In genomic region chr7:90062874-90063273, GRCm38 (mm10) we compare ENCODE assay signal across 13 mouse cellular contexts.
DNase-seq lines count a peak whose midpoint lies in the region; ATAC-seq and TF ChIP-seq lines count a peak whose summit lies in the region.
"Had no signal": no experiment of that assay in that cellular context is flagged by ENCODE, and none has a peak within 500 bp of the region (broad histone marks: within the 10 kb centered on the region; RNA-seq: fewer than 3 reads in every experiment).

No protein-coding gene starts in this region.

- no peak for ATAC-seq in lung, embryonic 15.5 days (ENCODE audit: borderline replicate concordance, extremely low read depth, low FRiP score, low TSS enrichment)
- peak; percentile 51 for ATAC-seq in liver, postnatal 0 days
- no peak for ATAC-seq in forebrain, embryonic 14.5 days
- ATAC-seq: CD4-positive, CD25-positive, alpha-beta regulatory T cell, adult 4 months had no signal

- TF ChIP-seq POLR2A in bone marrow, adult 2 months (IDR thresholded peaks at IDR 0.05; ENCODE audit: borderline replicate concordance, control insufficient read depth, low read depth, low read length), result no peak
- TF ChIP-seq POLR2A in thymus, adult 2 months (IDR thresholded peaks at IDR 0.05; ENCODE audit: control insufficient read depth, extremely low read depth, insufficient read depth, low read length, poor library complexity), result no peak

- H3K4me3 ChIP-seq in lung, embryonic 15.5 days, result no peak overlapping the region
- H3K4me3 ChIP-seq in bone marrow, adult 2 months (replicated peaks; ENCODE audit: control insufficient read depth, low read depth, low read length), result no peak overlapping the region
- H3K4me3 ChIP-seq in erythroblast, embryonic 14.5 days (replicated peaks), result peak overlapping the region; percentile 48
- H3K4me3 ChIP-seq in liver, postnatal 0 days (ENCODE audit: low read depth, low read length), result peak overlapping the region; percentile 9; the same call in 1 of the 2 replicates
- H3K4me3 ChIP-seq in thymus, adult 2 months (ENCODE audit: control insufficient read depth, insufficient read depth, low read length), result no peak overlapping the region
- H3K4me3 ChIP-seq in forebrain, embryonic 14.5 days (ENCODE audit: low read depth, low read length), result no peak overlapping the region
- H3K4me3 ChIP-seq: hindbrain, embryonic 15.5 days; limb, embryonic 12.5 days had no signal

- no peak for TF ChIP-seq CTCF in bone marrow, adult 2 months (IDR thresholded peaks at IDR 0.05; ENCODE audit: control insufficient read depth, insufficient read depth, low read length)
- no peak for TF ChIP-seq CTCF in liver, postnatal 0 days (IDR thresholded peaks at IDR 0.05; ENCODE audit: low read depth)
- no peak for TF ChIP-seq CTCF in thymus, adult 2 months (IDR thresholded peaks at IDR 0.05; ENCODE audit: borderline replicate concordance, control insufficient read depth, extremely low read depth, insufficient read depth, low read length, poor library complexity)

- DNase-seq in lung, postnatal 4 days, result no peak
- no peak for DNase-seq in liver, postnatal 0 days
- DNase-seq in thymus, adult 2 months, result no peak
- no peak for DNase-seq in forebrain, embryonic 14.5 days (ENCODE audit: low spot score)
- DNase-seq: cerebellum, adult 8-10 months; heart, postnatal 10 days; retina, postnatal 1 day had no signal

- peak; percentile 100 for TF ChIP-seq EP300 in liver, postnatal 0 days (IDR thresholded peaks at IDR 0.05; ENCODE audit: low read depth)

- peak overlapping the region; percentile 93; the same call in 1 of the 2 replicates for H3K27ac ChIP-seq in lung, embryonic 15.5 days
- H3K27ac ChIP-seq in bone marrow, adult 2 months (ENCODE audit: control insufficient read depth, insufficient read depth, low read depth, low read length, poor library complexity), result peak overlapping the region; percentile 58
- peak overlapping the region; percentile 46 for H3K27ac ChIP-seq in liver, postnatal 0 days (ENCODE audit: low read depth)
- no peak overlapping the region for H3K27ac ChIP-seq in thymus, adult 2 months (ENCODE audit: control insufficient read depth, insufficient read depth, low read length)
- no peak overlapping the region for H3K27ac ChIP-seq in forebrain, embryonic 14.5 days (ENCODE audit: low read depth, low read length)
- H3K27ac ChIP-seq: hindbrain, embryonic 15.5 days; limb, embryonic 12.5 days had no signal

- H3K9ac ChIP-seq in lung, embryonic 15.5 days, result no peak overlapping the region
- peak overlapping the region; percentile 28 for H3K9ac ChIP-seq in liver, postnatal 0 days (replicated peaks)
- H3K9ac ChIP-seq in forebrain, embryonic 14.5 days (ENCODE audit: low read length), result no peak overlapping the region
- H3K9ac ChIP-seq: hindbrain, embryonic 15.5 days; limb, embryonic 12.5 days had no signal

- no peak overlapping the region for H3K4me2 ChIP-seq in lung, embryonic 15.5 days
- peak overlapping the region; percentile 66 for H3K4me2 ChIP-seq in liver, postnatal 0 days (ENCODE audit: low read depth, low read length)
- H3K4me2 ChIP-seq in forebrain, embryonic 14.5 days (ENCODE audit: low read length), result no peak overlapping the region
- H3K4me2 ChIP-seq: hindbrain, embryonic 15.5 days; limb, embryonic 12.5 days had no signal

- no peaks in the 10 kb centered on the region for H3K9me3 ChIP-seq in lung, embryonic 15.5 days
- H3K9me3 ChIP-seq in erythroblast, embryonic 14.5 days (ENCODE audit: control insufficient read depth, low read length), result no peaks in the 10 kb centered on the region
- H3K9me3 ChIP-seq in liver, postnatal 0 days (ENCODE audit: low read length), result no peaks in the 10 kb centered on the region
- H3K9me3 ChIP-seq in forebrain, embryonic 14.5 days (replicated peaks; ENCODE audit: control insufficient read depth, low read length), result no peaks in the 10 kb centered on the region
- H3K9me3 ChIP-seq: hindbrain, embryonic 15.5 days; limb, embryonic 12.5 days had no signal

- no peaks in the 10 kb centered on the region for H3K27me3 ChIP-seq in lung, embryonic 15.5 days
- no peaks in the 10 kb centered on the region for H3K27me3 ChIP-seq in erythroblast, embryonic 14.5 days (ENCODE audit: control insufficient read depth)
- H3K27me3 ChIP-seq in liver, postnatal 0 days (ENCODE audit: insufficient read depth, low read length), result no peaks in the 10 kb centered on the region
- H3K27me3 ChIP-seq in thymus, adult 2 months (ENCODE audit: control insufficient read depth, insufficient read depth, low read length), result no peaks in the 10 kb centered on the region
- no peaks in the 10 kb centered on the region for H3K27me3 ChIP-seq in forebrain, embryonic 14.5 days (replicated peaks; ENCODE audit: control insufficient read depth, insufficient read depth, low read length)
- H3K27me3 ChIP-seq: hindbrain, embryonic 15.5 days; limb, embryonic 12.5 days had no signal

- H3K4me1 ChIP-seq in lung, embryonic 15.5 days, result peaks cover 34% of the 10 kb centered on the region
- H3K4me1 ChIP-seq in bone marrow, adult 2 months (ENCODE audit: control insufficient read depth, insufficient read depth, low read length), result peaks cover 14% of the 10 kb centered on the region
- H3K4me1 ChIP-seq in erythroblast, embryonic 14.5 days (ENCODE audit: control insufficient read depth), result peaks cover 99% of the 10 kb centered on the region
- peaks cover 80% of the 10 kb centered on the region for H3K4me1 ChIP-seq in liver, postnatal 0 days (ENCODE audit: insufficient read depth)
- peaks cover 34% of the 10 kb centered on the region for H3K4me1 ChIP-seq in thymus, adult 2 months (replicated peaks; ENCODE audit: control insufficient read depth, insufficient read depth, low read length)
- no peaks in the 10 kb centered on the region for H3K4me1 ChIP-seq in forebrain, embryonic 14.5 days (ENCODE audit: control insufficient read depth, insufficient read depth, low read length)
- H3K4me1 ChIP-seq: hindbrain, embryonic 15.5 days had no signal

- no peaks in the 10 kb centered on the region for H3K36me3 ChIP-seq in lung, embryonic 15.5 days
- peaks cover 11% of the 10 kb centered on the region for H3K36me3 ChIP-seq in erythroblast, embryonic 14.5 days (ENCODE audit: control insufficient read depth)
- no peaks in the 10 kb centered on the region for H3K36me3 ChIP-seq in liver, postnatal 0 days (replicated peaks; ENCODE audit: insufficient read depth, low read length)
- H3K36me3 ChIP-seq in thymus, adult 2 months (ENCODE audit: control insufficient read depth, insufficient read depth, low read length), result no peaks in the 10 kb centered on the region
- no peaks in the 10 kb centered on the region for H3K36me3 ChIP-seq in forebrain, embryonic 14.5 days (ENCODE audit: control insufficient read depth, insufficient read depth, low read length)
- H3K36me3 ChIP-seq: hindbrain, embryonic 15.5 days; limb, embryonic 12.5 days had no signal

- 65% methylated on average over 9 of the region's 9 CpGs for WGBS in lung, embryonic 15.5 days
- 62% methylated on average over 9 of the region's 9 CpGs for WGBS in bone marrow, adult 2 months
- 53% methylated on average over 9 of the region's 9 CpGs for WGBS in liver, postnatal 0 days (ENCODE audit: insufficient replicate concordance)
- 97% methylated on average over 9 of the region's 9 CpGs for WGBS in thymus, adult 2 months
- WGBS in forebrain, embryonic 14.5 days, result 85% methylated on average over 9 of the region's 9 CpGs

Comparison
In these comparisons a context has a peak if more than half of its experiments do, and no peak if none do; other contexts are left out.
1. H3K27ac ChIP-seq: peak in lung, embryonic 15.5 days (single experiment), bone marrow, adult 2 months (single experiment) and liver, postnatal 0 days (single experiment); none in thymus, adult 2 months (single experiment) and forebrain, embryonic 14.5 days (single experiment).
2. H3K4me3 ChIP-seq: peak in erythroblast, embryonic 14.5 days (single experiment) and liver, postnatal 0 days (single experiment); none in lung, embryonic 15.5 days (single experiment), bone marrow, adult 2 months (single experiment), thymus, adult 2 months (single experiment) and forebrain, embryonic 14.5 days (single experiment).